Mouse (Mus musculus) MEL (cell line): ENCODE results near the gene Cpa4. TPM values are rescaled to one million over a fixed set of nuclear protein-coding genes. Genes with fewer than 3 reads are reported as not detected.

Source experiments
- DNase-seq: peaks from one replicate; pipeline ENCODE4 v3.0.0; 2011; ENCODE audit warnings: low read depth, low spot score
- H3K27ac ChIP-seq: 2 replicates; pipeline ENCODE4 v1.5.1; 2012; ENCODE audit warnings: low read depth, mild to moderate bottlenecking, control low read depth, low read length, moderate library complexity; ENCODE audit not compliant: control insufficient read depth
- H3K27me3 ChIP-seq, 2 experiments: fragments of 150-350 bp in 1 of 2; sonication (generic) in 1 of 2; 2 replicates each; pipeline ENCODE4 v1.6.1; 2012; ENCODE audit warnings: low read length in 2 of 2, mild to moderate bottlenecking in 2 of 2, improper control_type of control experiment in 1 of 2, moderate library complexity in 1 of 2; ENCODE audit not compliant: insufficient read depth in 2 of 2, control insufficient read depth in 1 of 2
- H3K36me3 ChIP-seq, 2 experiments: 2 replicates each; pipeline ENCODE4 v1.6.1; 2012 to 2014; ENCODE audit warnings: low read length in 2 of 2, improper control_type of control experiment in 1 of 2, inconsistent platforms in 1 of 2, mild to moderate bottlenecking in 1 of 2; ENCODE audit not compliant: insufficient read depth in 2 of 2, control insufficient read depth in 1 of 2
- H3K4me1 ChIP-seq, 2 experiments: fragments of 150-350 bp in 1 of 2; sonication (generic) in 1 of 2; 2 replicates each; pipeline ENCODE4 v1.6.1; 2012; ENCODE audit warnings: low read length in 2 of 2, improper control_type of control experiment in 1 of 2, mild to moderate bottlenecking in 1 of 2; ENCODE audit not compliant: insufficient read depth in 2 of 2, control insufficient read depth in 1 of 2
- H3K4me3 ChIP-seq, 2 experiments: fragments of 150-350 bp in 1 of 2; sonication (generic) in 1 of 2; 2 replicates each; pipeline ENCODE4 v1.5.1; 2012; ENCODE audit warnings: low read depth in 2 of 2, low read length in 2 of 2, mild to moderate bottlenecking in 2 of 2, moderate library complexity in 2 of 2, control low read depth in 1 of 2, improper control_type of control experiment in 1 of 2; ENCODE audit not compliant: control insufficient read depth in 1 of 2, insufficient read depth in 1 of 2
- H3K79me2 ChIP-seq: 2 replicates; pipeline ENCODE4 v1.6.1; 2012; ENCODE audit warnings: mild to moderate bottlenecking, low read length, moderate library complexity; ENCODE audit not compliant: control insufficient read depth, poor library complexity, insufficient read depth
- H3K9ac ChIP-seq: 2 replicates; pipeline ENCODE4 v1.6.1; 2012; ENCODE audit warnings: low read depth, mild to moderate bottlenecking, control low read depth, low read length, moderate library complexity; ENCODE audit not compliant: control insufficient read depth, poor library complexity, severe bottlenecking
- H3K9me3 ChIP-seq: fragments of 150-350 bp; sonication (generic); replicated peaks from 2 replicates; pipeline ENCODE4 v1.6.1; 2012; ENCODE audit warnings: mild to moderate bottlenecking, low read length, improper control_type of control experiment, moderate library complexity; ENCODE audit not compliant: insufficient read depth
- E2F4 ChIP-seq: IDR thresholded peaks from 2 replicates; pipeline ENCODE4 v1.6.1; 2011; ENCODE audit warnings: low read depth, low read length, improper control_type of control experiment, borderline replicate concordance
- GABPA ChIP-seq: IDR thresholded peaks from 2 replicates; pipeline ENCODE4 v1.6.1; 2012; ENCODE audit warnings: low read depth, mild to moderate bottlenecking, inconsistent platforms, low read length, improper control_type of control experiment, moderate library complexity
- GATA1 ChIP-seq: IDR thresholded peaks from 2 replicates; pipeline ENCODE4 v1.6.1; 2011; ENCODE audit warnings: low read depth, low read length, improper control_type of control experiment
- JUND ChIP-seq: IDR thresholded peaks from 2 replicates; pipeline ENCODE4 v1.6.1; 2011; ENCODE audit warnings: low read depth, mild to moderate bottlenecking, improper control_type of control experiment, low read length
- MAX ChIP-seq: IDR thresholded peaks from 2 replicates; pipeline ENCODE4 v1.6.1; 2011; ENCODE audit warnings: low read length, improper control_type of control experiment
- MYB ChIP-seq: IDR thresholded peaks from 2 replicates; pipeline ENCODE4 v1.6.1; 2011; ENCODE audit warnings: mild to moderate bottlenecking, low read depth, low read length, improper control_type of control experiment
- MYC ChIP-seq: IDR thresholded peaks from 2 replicates; pipeline ENCODE4 v1.6.1; 2011; ENCODE audit warnings: low read depth, mild to moderate bottlenecking, low read length, improper control_type of control experiment, moderate library complexity
- POLR2A ChIP-seq, 2 experiments: IDR thresholded peaks; 2 replicates each; pipeline ENCODE4 v1.6.1; 2011 to 2012; ENCODE audit warnings: low read length in 2 of 2, mild to moderate bottlenecking in 2 of 2, control low read depth in 1 of 2, improper control_type of control experiment in 1 of 2, low read depth in 1 of 2, moderate library complexity in 1 of 2; ENCODE audit not compliant: control insufficient read depth in 1 of 2, insufficient read depth in 1 of 2, poor library complexity in 1 of 2
- POLR2AphosphoS2 ChIP-seq: IDR thresholded peaks from 2 replicates; pipeline ENCODE4 v1.6.1; 2011; ENCODE audit warnings: low read length, improper control_type of control experiment
- POLR2AphosphoS5 ChIP-seq: IDR thresholded peaks from 2 replicates; pipeline ENCODE4 v1.6.1; 2012; ENCODE audit warnings: low read depth, borderline replicate concordance, mild to moderate bottlenecking, inconsistent platforms, low read length, moderate library complexity, mixed read lengths
- TBP ChIP-seq: IDR thresholded peaks from 2 replicates; pipeline ENCODE4 v1.8.0; 2011; ENCODE audit warnings: low read depth, low read length, improper control_type of control experiment
- UBTF ChIP-seq: IDR thresholded peaks from 2 replicates; pipeline ENCODE4 v1.6.1; 2012; ENCODE audit warnings: low read depth, mild to moderate bottlenecking, inconsistent platforms, low read length, improper control_type of control experiment, moderate library complexity, borderline replicate concordance; ENCODE audit not compliant: insufficient read depth
- USF1 ChIP-seq: IDR thresholded peaks from 2 replicates; pipeline ENCODE4 v1.6.1; 2014; ENCODE audit warnings: low read depth, mild to moderate bottlenecking, inconsistent platforms, low read length, improper control_type of control experiment, moderate library complexity
- ZC3H11A ChIP-seq: IDR thresholded peaks from 2 replicates; pipeline ENCODE4 v1.6.1; 2012; ENCODE audit warnings: low read depth, mild to moderate bottlenecking, inconsistent platforms, low read length, improper control_type of control experiment
- polyA plus RNA-seq, 2 experiments: library from polyadenylated mRNA; stranded (reverse) in 1 of 2; unstranded in 1 of 2; fragments of >175 nt in 1 of 2; fragments of >200 nt in 1 of 2; gene quantifications; 2 replicates each; pipeline versions ENCODE4 v1.2.1 to v1.2.4; 2012; ENCODE audit warnings: low replicate concordance in 2 of 2, low read depth in 1 of 2; ENCODE audit not compliant: insufficient read length in 2 of 2, insufficient read depth in 1 of 2, missing spikeins in 1 of 2
- total RNA-seq: library from RNA; depleted of rRNA; stranded (reverse); fragments of 300-350 nt; gene quantifications from 2 replicates; pipeline ENCODE4 v1.2.3, GENCODE M21; 2012

Cpa4 gene
- total and polyA plus RNA-seq, 3 experiments, result not detected

GRCm38 (mm10) chr6:30543851-30544250 lies 24.3 kb upstream of the Cpa4 start:
- H3K27me3 ChIP-seq, result peaks cover 6 to 7% of the 10 kb centered on the region in 2 experiments

GRCm38 (mm10) chr6:30545689-30546088 lies 22.5 kb upstream of the Cpa4 start:
- H3K27me3 ChIP-seq, result peaks cover 3 to 11% of the 10 kb centered on the region in 2 experiments
- H3K4me3 ChIP-seq, result no peak overlapping the region

More at GRCm38 (mm10) chr6:30543851-30544250, 24.3 kb upstream of the Cpa4 start:
- no peaks in the 10 kb centered on the region for H3K9me3 ChIP-seq
- no peak overlapping the region for H3K9ac ChIP-seq
- H3K4me1 ChIP-seq, result no peaks in the 10 kb centered on the region
- H3K4me3 ChIP-seq, result no peak overlapping the region
- H3K27ac ChIP-seq, result no peak overlapping the region
- no peaks in the 10 kb centered on the region for H3K79me2 ChIP-seq
- no peak for DNase-seq
- no peak for TF ChIP-seq GATA1
- no peak for TF ChIP-seq MYC
- no peak for TF ChIP-seq MAX
- TF ChIP-seq JUND, result no peak
- no peak for TF ChIP-seq GABPA
- no peak for TF ChIP-seq POLR2AphosphoS5
- no peak for TF ChIP-seq ZC3H11A
- no peaks in the 10 kb centered on the region for H3K36me3 ChIP-seq

DNA sequence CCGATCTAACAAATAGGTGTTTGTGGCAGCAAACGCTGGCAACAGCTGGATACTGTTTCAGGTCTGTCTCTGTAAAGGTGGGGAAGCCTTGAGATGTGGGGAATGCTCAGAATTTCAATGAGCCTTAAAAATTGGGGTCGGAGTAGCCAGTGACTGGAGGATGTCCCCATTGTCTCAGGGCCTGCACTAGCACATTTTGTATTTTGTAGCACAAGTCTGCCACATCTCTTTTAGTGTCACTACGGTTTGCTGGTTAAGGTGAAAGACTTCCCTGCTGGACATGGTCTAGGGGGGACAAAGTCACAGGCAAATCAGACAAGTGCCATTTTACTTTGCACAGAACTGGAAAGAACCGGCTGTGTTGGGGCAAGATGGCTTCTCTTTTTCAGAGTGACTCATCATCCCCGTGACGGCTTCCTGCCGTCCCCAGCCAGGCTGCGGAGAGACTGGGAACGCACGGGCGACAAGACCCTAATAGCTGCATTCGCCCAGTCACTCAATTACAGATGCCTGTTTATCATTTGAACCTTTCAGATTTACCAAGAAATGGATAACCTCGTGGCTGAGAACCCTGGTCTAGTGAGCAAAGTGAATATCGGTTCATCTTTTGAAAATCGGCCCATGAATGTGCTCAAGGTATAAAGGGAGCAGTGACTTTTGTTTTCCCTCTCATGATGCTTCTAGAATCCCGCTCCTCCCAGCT lies 21.4 kb upstream of the Cpa4 start:
- DNase-seq, result peak; percentile 59
- peak overlapping the region; percentile 17; the same call in 1 of the 2 replicates for H3K27ac ChIP-seq
- no peaks in the 10 kb centered on the region for H3K4me1 ChIP-seq
- TF ChIP-seq TBP (no peak), MYC (0 out of 2 replicates have a peak, but pooled peaks have one; percentile 27)
- H3K79me2 ChIP-seq, result no peaks in the 10 kb centered on the region
- peaks cover 7 to 12% of the 10 kb centered on the region in 2 experiments for H3K27me3 ChIP-seq
- peak overlapping the region; percentile 47 to 52 for H3K4me3 ChIP-seq
- H3K36me3 ChIP-seq, result no peaks in the 10 kb centered on the region
- peak overlapping the region; percentile 46 for H3K9ac ChIP-seq
- H3K9me3 ChIP-seq, result no peaks in the 10 kb centered on the region

More at GRCm38 (mm10) chr6:30545689-30546088, 22.5 kb upstream of the Cpa4 start:
- no peak for DNase-seq
- no peak overlapping the region for H3K27ac ChIP-seq
- H3K9ac ChIP-seq, result no peak overlapping the region
- no peaks in the 10 kb centered on the region for H3K9me3 ChIP-seq
- TF ChIP-seq USF1 (no peak), UBTF (no peak), POLR2A (IDR thresholded peaks at IDR 0.05; ENCODE audit: control insufficient read depth in 1 of 2, insufficient read depth in 1 of 2, low read depth in 1 of 2, low read length in 2 of 2, poor library complexity in 1 of 2) (no peak), POLR2AphosphoS2 (no peak), MYB (no peak), E2F4 (no peak)
- no peaks in the 10 kb centered on the region for H3K79me2 ChIP-seq
- no peaks in the 10 kb centered on the region for H3K36me3 ChIP-seq
- H3K4me1 ChIP-seq, result no peaks in the 10 kb centered on the region
